Mouse (Mus musculus) liver, adult 2 months (tissue): Measurements from ENCODE around the gene Stxbp6. TPM values are rescaled to one million over a fixed set of nuclear protein-coding genes. Genes with fewer than 3 reads are reported as not detected.

Experiments used
- DNase-seq: peaks from one replicate; pipeline ENCODE4 v3.0.0-alpha.2; 2011; ENCODE audit warnings: low read depth, low spot score; ENCODE audit errors: extremely low read depth
- H3K27ac ChIP-seq: fragments of 200-500 bp; replicated peaks from 2 replicates; pipeline ENCODE4 v1.5.1; 2012; ENCODE audit warnings: low read depth, mild to moderate bottlenecking, control low read depth, inconsistent platforms, low read length; ENCODE audit not compliant: insufficient read depth
- H3K27me3 ChIP-seq: fragments of 200-500 bp; 2 replicates; pipeline ENCODE4 v1.6.1; 2012; ENCODE audit warnings: mild to moderate bottlenecking, moderate library complexity, low read length, inconsistent platforms; ENCODE audit not compliant: control insufficient read depth, insufficient read depth
- H3K36me3 ChIP-seq: fragments of 200-500 bp; 2 replicates; pipeline ENCODE4 v1.6.1; 2012; ENCODE audit warnings: low read length, inconsistent platforms; ENCODE audit not compliant: control insufficient read depth, insufficient read depth
- H3K4me1 ChIP-seq: fragments of 200-500 bp; 2 replicates; pipeline ENCODE4 v1.6.1; 2011; ENCODE audit warnings: low read length; ENCODE audit not compliant: control insufficient read depth, insufficient read depth
- H3K4me3 ChIP-seq: fragments of 200-500 bp; 2 replicates; pipeline ENCODE4 v1.5.1; 2011; ENCODE audit warnings: low read depth, mild to moderate bottlenecking, control low read depth, low read length, moderate library complexity; ENCODE audit not compliant: insufficient read depth
- H3K79me2 ChIP-seq: fragments of 200-500 bp; 2 replicates; pipeline ENCODE4 v1.6.1; 2012; ENCODE audit warnings: inconsistent platforms, mild to moderate bottlenecking, low read length, moderate library complexity; ENCODE audit not compliant: control insufficient read depth, insufficient read depth
- H3K9ac ChIP-seq: fragments of 200-500 bp; 2 replicates; pipeline ENCODE4 v1.6.1; 2012; ENCODE audit warnings: low read depth, mild to moderate bottlenecking, control low read depth, inconsistent platforms, low read length
- CTCF ChIP-seq: fragments of 200-500 bp; IDR thresholded peaks from 2 replicates; pipeline ENCODE4 v1.5.1; 2011; ENCODE audit warnings: low read depth, low read length, control low read depth
- POLR2A ChIP-seq: fragments of 200-500 bp; IDR thresholded peaks from 2 replicates; pipeline ENCODE4 v1.6.1; 2011; ENCODE audit warnings: low read length, control low read depth; ENCODE audit not compliant: insufficient read depth; ENCODE audit errors: extremely low read depth
- WGBS: fragments of 180-500 bp; shearing (Covaris S2); methylation state at CpG from one replicate; pipeline ENCODE4 v1.1.7; 2018; 5-methylcytosine and 5-hydroxymethylcytosine counted together
- polyA plus RNA-seq: library from polyadenylated mRNA; depleted of rRNA; stranded (reverse); fragments of >200 nt; gene quantifications from 2 replicates; pipeline ENCODE4 v1.2.3, GENCODE M21; 2012
- total RNA-seq: library from RNA; depleted of rRNA; stranded (reverse); fragments of >200 nt; gene quantifications from 2 replicates; pipeline ENCODE4 v1.2.3, GENCODE M21; 2014

The Stxbp6 gene
- total and polyA plus RNA-seq, 2 experiments: 4.6 to 8.5 TPM

DNA sequence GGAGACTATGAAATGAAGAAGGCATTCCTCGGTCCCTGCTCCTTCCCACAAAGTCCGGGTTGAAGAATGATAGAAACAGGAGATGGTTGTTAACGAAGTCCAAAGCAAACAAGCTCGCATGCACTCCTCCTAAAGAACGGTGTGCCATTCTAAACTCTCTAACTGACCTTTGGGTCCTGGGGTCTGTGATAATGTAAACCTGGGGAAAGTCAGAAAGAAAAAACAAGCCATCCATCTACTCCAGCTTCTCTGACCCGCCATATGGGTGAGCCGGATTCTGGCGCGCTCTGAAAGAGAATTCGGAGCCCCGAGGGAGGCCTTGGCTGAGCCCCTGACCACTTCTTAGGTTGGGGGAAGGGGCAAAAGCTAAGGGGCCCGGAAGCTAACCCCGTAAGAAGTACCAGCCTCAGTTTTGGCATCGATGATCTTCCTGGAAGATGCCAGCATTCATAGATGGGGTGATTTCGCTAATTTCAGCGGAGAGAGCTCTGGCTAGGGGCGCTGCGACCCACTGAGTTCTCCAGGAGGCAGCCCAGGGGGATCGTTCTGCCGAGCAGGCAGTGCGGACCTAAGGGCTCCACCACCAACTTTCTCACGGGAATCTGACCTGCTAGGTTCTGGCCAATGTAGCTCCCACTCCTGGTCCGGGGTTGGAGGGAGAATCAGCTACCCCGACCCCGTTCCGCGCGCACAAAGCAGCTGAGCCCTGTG, 1.0 kb downstream of the Stxbp6 start:
- TF ChIP-seq CTCF (no peak), POLR2A (no peak)
- peak overlapping the region; percentile 94 for H3K27ac ChIP-seq
- H3K4me3 ChIP-seq: peak overlapping the region; percentile 89
- no peaks in the 10 kb centered on the region for H3K36me3 ChIP-seq
- no peaks in the 10 kb centered on the region for H3K27me3 ChIP-seq
- DNase-seq: no peak
- peak overlapping the region; percentile 90 for H3K9ac ChIP-seq
- H3K79me2 ChIP-seq: peaks cover 5% of the 10 kb centered on the region; the same call in 1 of the 2 replicates
- H3K4me1 ChIP-seq: peaks cover 6% of the 10 kb centered on the region; the same call in 1 of the 2 replicates
- WGBS: 3% methylated on average over 28 of the region's 28 CpGs

GRCm38 (mm10) chr12:45072185-45072584, 2.3 kb downstream of the Stxbp6 start:
- no peak for TF ChIP-seq CTCF
- TF ChIP-seq POLR2A: no peak
- Histone ChIP-seq H3K79me2 (peaks cover 5% of the 10 kb centered on the region; the same call in 1 of the 2 replicates), H3K27me3 (no peaks in the 10 kb centered on the region), H3K36me3 (no peaks in the 10 kb centered on the region), H3K27ac (no peak overlapping the region), H3K9ac (no peak overlapping the region), H3K4me3 (no peak overlapping the region), H3K4me1 (peaks cover 6% of the 10 kb centered on the region; the same call in 1 of the 2 replicates)
- DNase-seq: no peak
- WGBS: 65% methylated on average over 3 of the region's 3 CpGs

DNA sequence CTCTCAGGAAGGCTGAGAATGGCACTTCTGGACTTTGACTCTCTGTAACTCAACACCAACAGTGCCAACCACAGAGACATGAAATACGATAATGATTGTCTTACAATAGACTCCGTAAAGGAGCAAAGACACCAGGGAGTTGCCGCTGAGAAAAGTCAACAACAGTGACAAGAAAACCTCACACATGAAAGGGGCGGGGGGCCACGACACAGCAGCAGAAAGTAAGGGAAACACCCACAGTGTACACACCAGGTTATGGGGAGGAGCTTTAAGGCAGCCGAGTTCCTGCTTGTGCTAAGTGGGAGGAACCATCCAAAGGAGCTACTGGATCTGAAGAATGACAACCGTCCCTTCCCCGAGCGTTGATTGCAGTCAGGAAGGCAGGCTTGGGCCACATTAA, 4.3 kb downstream of the Stxbp6 start:
- H3K9ac ChIP-seq: peak overlapping the region; percentile 79
- peak overlapping the region; percentile 46 for H3K4me3 ChIP-seq
- H3K27ac ChIP-seq: peak overlapping the region; percentile 61
- H3K27me3 ChIP-seq: no peaks in the 10 kb centered on the region
- no peaks in the 10 kb centered on the region for H3K36me3 ChIP-seq
- TF ChIP-seq POLR2A: no peak
- no peak for TF ChIP-seq CTCF
- H3K79me2 ChIP-seq: peaks cover 5% of the 10 kb centered on the region; the same call in 1 of the 2 replicates
- H3K4me1 ChIP-seq: peaks cover 4% of the 10 kb centered on the region; the same call in 1 of the 2 replicates
- peak; percentile 86 for DNase-seq
- 19% methylated on average over 9 of the region's 9 CpGs for WGBS

DNA sequence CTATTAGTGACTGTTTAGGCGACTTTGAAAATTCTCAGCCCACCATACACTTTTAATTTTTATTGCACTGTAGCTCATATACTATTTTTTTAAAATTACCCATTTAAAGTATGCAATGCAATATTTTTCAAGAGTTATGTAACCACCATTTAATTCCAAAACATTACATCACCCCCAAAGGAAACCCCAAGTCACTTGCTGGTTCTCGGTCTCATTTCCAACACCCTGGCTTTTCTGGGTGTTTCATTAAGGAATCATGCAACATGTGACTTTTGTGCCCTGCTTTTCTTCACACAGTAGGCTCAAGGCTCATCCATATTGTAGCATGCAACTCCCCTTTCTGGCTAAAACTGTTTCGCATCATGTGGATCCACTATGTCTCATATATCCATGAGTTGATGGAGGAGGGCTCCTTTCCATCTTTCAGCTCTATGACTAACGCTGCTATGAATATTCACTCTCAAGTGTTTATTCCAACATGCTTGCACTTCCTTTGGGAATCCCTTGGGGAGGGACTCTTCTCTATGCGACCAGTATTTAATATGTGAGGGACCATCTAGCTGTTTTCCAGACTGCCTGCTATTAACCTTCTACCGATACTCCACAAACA, 6.3 kb downstream of the Stxbp6 start:
- 82% methylated on average over 6 of the region's 6 CpGs for WGBS
- peaks cover 8% of the 10 kb centered on the region; the same call in 1 of the 2 replicates for H3K79me2 ChIP-seq
- TF ChIP-seq POLR2A: no peak

DNA sequence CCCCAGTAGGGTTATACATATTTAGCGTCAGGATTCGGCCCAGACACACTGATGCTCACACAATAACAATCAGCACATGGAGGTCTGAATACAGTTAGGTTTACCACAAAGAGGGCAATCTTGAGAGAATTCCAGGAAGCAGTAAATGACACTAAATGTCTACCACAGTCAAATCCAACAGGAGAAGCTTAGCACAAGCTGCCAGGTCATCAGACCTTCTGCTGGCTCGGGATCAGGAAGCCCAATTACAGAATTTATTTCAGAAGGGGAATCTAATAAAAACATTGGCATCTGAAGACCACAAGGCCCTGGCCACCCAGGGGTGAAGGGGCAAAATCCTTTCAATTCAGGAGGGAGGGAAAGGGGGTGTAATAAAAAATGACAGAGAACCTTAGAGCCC, 6.8 kb downstream of the Stxbp6 start:
- peaks cover 8% of the 10 kb centered on the region; the same call in 1 of the 2 replicates for H3K79me2 ChIP-seq
- TF ChIP-seq POLR2A (no peak), CTCF (no peak)
- H3K27me3 ChIP-seq: no peaks in the 10 kb centered on the region
- H3K4me3 ChIP-seq: no peak overlapping the region
- DNase-seq: no peak
- no peak overlapping the region for H3K27ac ChIP-seq
- H3K4me1 ChIP-seq: peaks cover 4% of the 10 kb centered on the region; the same call in 1 of the 2 replicates
- WGBS: 33% methylated on average over 3 of the region's 3 CpGs
- no peaks in the 10 kb centered on the region for H3K36me3 ChIP-seq
- no peak overlapping the region for H3K9ac ChIP-seq

More for the DNA sequence above, 6.3 kb downstream of the Stxbp6 start:
- DNase-seq: no peak
- H3K36me3 ChIP-seq: no peaks in the 10 kb centered on the region
- no peak overlapping the region for H3K27ac ChIP-seq
- peaks cover 4% of the 10 kb centered on the region; the same call in 1 of the 2 replicates for H3K4me1 ChIP-seq
- H3K27me3 ChIP-seq: no peaks in the 10 kb centered on the region
- no peak overlapping the region for H3K4me3 ChIP-seq
- no peak overlapping the region for H3K9ac ChIP-seq
